Mouse (Mus musculus): Measurements from ENCODE around the gene Unkl.
"Not testable (repeated sequence)": the region's sequence is repeated elsewhere in the genome, so short reads cannot be mapped to it uniquely, and the experiment has no call there.

Unkl gene

DNA sequence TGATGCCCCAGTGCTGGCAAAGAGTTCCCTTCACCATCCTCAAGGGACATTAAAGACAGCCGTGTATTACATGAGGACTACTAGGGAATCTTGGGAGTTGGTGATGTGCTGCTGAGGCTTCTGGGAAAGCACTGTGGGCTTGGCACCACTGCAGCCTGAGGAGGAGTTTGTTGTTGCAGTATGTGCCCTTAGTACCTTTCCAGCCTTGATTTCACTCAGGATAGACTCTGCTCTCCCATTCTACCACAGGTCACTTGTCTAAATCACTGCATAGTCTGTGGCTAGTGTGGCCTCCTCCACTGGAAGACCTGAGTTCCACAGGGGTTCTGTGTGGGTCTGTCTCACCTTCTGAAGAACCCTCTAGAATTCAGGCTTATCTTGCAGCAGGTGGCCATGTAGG, 32.5 kb downstream of the Unkl start:
- DNase-seq: no peak

DNA sequence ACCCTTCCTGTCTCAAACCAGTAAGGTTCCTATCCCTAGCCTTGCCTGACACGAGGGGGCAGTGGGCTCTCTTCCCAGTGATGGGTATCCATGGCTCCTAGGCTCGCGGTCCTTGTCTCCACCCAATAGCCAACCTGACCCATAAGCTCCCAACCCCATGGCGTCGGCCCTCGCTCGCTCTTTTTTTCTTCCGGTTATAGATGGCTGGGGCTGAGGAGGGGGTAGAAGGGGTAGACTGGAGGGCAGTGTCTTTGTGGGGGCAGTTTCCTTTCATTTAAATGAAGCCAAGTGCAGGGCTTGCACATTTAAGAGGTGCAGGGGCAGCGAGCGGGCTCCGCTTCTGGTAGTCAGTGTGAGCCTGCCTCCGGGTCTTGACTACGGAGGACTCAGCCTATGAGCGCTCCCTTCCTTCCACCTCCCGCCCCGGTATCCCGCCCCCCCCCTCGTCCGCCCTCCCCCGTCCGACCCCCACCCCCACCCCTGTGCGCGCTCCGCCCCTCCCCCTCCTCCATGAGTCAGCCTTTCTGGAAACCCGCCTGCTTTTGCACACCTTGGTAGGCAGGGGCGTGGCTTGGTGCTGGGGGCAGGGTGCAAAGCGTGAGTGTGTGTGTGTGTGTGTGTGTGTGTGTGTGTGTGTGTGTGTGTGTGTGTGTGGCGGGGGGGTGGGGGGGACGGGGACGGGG, 33.8 kb downstream of the Unkl start:
- DNase-seq: peak; percentile 64

DNA sequence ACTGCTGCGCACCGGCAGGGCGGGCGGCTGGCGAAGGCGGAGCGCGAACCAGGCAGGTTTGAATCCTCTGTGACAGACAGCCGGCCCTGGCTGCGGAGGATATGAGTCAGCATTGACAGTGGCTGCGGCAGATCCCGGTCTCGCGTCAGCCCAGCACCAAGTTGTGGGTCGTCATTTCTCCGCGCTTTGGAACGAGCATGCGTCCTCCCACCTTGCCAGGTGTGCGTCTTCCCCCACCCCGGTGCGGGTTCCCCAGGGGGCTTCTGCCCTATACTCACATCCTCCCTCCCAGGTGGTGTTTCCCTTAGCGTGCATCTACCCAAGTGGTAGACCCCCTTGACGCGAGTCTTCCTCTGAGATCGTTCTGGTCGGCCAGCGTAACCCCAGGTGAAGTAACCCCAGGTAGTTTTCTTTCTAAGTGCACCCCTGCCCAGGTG, 34.3 kb downstream of the Unkl start:
- not testable (repeated sequence) for DNase-seq

DNA sequence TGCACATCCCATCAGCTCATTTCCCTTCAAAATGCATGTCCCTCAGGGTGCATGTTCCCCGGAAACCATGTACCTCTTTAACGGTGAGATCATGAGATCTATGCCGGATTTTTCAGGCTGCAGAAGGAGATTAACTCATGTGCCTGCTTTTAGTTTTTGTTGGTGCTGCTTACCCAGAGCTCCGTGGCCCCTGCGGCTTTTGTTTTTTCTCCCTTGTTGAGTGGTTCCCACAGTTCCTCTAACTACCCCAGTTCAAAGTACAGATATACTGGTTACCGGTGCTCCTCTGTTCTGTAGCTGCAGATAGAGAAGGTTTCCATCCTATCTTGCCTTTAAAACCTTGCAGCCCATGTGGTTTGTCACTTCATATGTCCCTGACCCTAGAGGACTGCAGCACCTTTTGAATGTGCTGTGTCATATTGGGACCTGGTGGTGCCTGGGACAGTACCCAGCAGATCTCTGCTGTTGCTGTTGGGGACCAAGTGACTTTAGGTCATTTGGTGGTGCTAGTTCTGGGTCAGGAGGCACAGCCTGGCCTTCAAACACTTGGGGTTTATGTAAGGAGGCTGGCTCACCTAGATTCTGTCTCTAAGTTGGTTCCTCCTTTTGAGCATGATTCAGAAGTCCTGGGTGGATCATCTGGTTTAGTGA, 34.9 kb downstream of the Unkl start:
- no peak for DNase-seq

DNA sequence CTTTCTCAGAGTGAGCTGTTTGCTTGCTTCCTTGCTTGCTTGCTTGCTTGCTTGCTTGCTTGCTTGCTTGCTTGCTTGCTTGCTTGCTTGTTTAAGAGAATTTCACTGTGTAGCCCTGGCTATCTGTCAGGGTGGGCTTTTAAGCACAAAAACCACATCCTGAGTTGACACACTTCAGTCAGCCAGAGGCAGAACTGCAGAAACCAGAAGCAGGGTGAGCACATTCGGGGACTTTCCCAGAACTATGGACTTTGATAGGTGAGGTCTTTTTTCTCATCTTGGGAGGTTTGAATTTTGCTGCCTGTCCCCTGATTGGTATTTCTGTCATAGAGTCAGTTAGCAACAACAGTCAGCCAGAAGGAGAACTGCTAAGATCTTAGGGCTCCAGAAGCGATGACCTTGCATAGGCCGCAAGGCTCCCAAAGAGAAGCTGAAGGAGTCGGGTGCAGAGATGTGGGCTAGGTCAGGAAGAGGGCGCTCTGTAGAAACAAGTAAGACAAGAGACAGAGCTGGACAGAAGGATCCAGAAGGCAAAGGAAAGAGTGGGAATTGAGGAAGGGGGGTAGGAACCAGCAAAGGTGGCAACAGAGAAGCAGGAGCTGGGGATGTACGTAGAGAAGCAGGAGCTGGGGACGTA, 36.5 kb downstream of the Unkl start:
- no peak for DNase-seq

DNA sequence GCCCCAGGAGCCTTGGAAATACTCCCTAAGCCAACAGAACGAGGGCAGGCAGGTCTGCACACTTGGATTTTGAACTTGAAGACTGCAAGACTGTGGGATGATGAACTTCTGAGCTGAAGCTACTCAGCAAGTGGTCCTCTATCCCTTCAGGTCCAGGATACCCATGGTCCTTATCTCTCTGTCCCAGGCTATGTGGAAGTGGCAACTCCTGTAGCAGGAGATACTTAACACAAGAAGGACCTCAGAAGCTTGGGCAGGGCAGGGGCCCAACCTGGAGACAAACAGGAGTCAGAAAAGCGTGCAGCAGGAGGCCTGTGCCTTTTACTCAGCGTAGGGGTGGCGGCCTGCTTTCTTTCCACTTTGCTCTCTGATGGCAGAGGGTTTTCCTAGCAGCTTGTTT, 37.5 kb downstream of the Unkl start:
- no peak for DNase-seq

DNA sequence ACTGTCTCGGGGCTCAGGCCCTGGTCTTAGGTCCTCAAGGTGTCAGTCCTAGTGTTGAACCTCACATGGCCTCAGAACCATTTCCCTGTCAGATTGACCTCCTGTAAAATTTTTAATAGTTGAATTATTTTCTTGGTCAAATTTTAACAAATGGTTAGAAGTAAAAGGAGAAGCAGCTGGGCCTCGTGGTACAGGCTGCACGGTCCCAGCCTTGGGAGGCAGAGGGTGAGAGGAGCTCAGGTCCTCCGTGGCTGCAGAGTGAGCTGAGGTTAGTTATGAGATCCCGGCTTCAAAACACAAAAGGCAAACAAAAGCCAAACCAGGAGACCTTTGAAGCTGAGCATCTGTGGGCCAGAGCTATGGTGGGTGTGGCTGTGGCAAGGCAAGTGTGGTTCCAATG, 39.8 kb downstream of the Unkl start:
- no peak for DNase-seq

DNA sequence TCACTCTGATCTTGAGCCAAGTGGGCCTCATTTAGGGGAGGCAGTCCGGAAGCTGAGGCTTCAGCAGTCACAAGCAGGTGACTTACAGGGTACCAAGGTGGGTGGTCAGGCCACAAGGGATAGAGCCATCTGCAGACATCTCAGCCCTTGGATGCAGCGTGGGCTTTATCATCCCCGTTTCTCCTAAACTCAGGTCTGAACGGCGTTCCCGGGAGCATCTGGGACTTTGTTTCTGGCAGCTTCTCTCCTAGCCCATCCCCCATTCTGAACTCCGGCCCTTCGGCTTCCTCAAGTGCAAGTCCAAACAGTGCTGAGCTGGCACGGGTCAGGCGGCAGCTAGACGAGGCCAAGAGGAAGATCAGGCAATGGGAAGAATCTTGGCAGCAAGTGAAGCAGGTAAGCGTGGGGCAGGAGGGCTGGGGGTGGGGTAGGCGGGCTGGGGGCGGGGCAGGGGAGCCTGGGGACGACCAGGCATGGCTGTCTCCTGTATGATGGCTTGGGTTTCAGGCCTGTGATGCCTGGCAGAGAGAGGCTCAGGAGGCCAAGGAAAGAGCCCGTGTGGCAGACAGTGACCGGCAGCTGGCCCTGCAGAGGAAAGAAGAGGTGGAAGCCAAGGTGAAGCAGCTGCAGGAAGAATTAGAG, 41.9 kb downstream of the Unkl start:
- DNase-seq: not testable (repeated sequence)

DNA sequence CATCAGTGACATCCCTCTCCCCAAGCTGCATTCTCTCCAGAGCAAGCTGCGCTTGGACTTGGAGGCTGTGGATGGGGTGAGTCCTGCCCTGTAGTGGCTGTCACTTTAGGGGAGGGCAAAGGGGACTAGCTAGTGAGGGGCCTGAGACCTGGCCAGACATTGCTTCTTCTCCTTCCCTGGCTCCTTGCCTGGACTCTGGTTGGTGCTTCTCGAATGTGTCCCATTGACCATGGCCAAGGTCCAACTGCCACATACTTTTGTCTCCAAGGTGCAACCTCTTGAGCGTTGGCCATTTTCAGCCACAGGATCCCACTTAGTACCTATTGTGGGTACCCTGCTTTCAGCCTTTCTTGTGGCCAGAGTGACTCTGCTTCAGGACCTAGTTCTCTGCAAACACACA, 42.5 kb downstream of the Unkl start:
- no peak for DNase-seq

DNA sequence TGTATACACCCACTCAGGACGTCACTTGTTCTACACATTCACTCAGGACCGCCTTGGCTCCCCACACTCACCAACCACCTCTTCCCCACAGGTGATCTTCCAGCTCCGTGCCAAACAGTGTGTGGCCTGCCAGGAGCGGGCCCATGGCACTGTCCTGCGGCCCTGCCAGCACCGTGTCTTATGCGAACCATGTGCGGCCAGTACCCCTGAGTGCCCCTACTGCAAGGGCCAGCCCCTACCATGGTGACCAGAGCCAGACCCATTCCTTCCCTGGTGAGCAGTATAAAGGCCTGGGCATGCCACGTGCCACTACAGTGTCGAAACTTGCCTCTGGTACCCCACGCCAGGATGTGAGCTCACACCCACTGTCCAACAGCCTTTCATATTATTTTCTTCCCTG, 43.4 kb downstream of the Unkl start:
- not testable (repeated sequence) for DNase-seq

DNA sequence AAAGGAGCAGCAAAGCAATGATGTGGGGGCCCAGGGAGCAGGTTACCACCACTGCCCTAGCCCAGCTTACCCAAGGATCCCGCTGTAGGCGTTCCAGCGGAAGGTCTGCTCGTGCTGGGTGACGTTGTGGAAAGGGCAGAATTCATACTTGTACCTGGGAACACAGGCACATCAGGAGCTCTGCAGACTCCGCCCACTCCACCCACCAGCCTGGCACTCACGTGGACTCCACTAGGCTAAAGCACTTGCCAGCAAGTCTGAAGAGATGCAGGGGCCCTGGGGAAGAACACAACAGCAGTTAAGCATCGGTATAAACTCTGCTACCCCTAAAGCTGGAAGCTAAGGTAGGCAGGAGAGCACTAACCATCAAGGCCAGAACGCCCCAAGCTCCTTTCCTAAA, 47.4 kb downstream of the Unkl start:
- no peak for DNase-seq

DNA sequence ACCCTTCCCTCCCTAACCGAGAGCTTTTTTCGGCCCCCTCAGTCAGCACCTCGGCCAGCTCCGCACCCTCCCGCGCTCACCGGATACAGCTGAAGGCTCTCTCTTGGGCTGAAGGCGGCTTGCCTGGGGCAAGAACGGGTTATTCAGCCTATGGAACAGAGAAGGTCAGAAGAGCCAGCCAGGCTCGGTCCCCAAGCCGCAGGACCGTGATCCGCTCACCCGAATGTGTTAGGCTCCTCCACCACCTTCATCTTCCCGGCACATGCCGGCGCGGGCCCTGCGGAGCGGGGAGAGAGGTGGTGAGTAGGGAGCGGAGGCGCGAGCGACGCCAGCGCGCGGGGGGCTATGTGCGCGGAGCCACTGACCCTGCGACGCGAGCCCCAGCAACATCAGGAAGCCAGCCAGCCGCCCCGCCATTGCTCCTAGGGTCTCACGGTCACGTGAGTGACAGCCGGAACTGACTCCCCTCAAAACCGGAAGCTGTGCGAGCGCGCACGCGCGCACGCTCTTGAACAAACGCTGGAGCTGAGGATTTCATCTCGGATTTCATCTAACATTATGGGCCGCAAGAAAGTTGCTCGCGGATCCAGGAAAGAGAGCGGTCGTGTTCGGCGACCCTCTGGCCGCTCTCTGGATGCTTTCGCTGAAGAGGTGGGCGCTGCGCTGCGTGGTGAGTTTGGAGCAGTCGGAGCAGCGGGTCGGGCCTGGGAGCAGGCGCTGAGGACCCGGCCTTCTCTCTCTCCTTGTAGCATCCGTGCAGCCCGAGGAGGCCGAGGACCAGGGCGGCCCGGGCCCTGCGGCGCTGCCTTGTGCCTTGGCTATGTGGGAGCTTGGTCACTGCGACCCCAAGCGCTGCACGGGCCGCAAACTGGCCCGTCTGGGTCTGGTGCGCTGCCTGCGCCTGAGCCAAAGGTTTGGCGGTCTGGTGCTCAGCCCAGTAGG, 51.8 kb downstream of the Unkl start, which contains the start of the genes Gnptg and Tsr3:
Gene Gnptg, minus strand, starts transcription at position 430 of the 942 bp plus-strand sequence.
Gene Tsr3, plus strand, starts transcription at position 476 of the 942 bp plus-strand sequence.
- peak; percentile 92 for DNase-seq

DNA sequence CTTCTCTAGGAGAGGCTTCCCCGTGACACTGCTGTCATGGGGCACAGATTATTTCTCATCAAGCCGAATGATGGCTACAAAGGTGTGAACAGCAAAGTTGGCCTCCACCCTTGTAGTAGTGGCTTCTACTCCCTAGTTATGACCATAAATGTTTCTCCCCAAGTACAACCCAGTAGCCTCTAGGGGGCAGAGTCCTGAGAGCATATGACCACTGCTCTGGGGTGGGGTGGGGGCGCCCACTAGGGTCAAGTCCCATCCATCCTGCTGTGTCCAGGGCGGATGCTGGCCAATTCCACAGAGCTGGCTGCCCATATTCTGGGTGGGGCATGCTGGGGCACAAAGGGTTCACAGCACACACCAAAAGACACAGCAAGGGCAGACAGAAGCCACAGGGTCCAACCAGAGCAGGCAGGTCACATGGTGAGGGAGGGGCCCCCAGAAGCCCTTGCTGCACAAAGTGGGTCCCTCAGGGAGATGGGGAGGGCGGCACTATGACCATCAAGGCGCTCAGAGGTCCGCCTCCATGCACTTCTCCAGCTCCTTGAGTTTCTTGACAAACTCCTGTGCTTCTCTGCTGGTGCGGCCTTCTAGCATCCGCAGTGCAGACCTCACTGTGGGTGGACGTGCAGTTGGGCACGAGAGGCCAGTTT, 55.1 kb downstream of the Unkl start:
- peak; percentile 36 for DNase-seq

DNA sequence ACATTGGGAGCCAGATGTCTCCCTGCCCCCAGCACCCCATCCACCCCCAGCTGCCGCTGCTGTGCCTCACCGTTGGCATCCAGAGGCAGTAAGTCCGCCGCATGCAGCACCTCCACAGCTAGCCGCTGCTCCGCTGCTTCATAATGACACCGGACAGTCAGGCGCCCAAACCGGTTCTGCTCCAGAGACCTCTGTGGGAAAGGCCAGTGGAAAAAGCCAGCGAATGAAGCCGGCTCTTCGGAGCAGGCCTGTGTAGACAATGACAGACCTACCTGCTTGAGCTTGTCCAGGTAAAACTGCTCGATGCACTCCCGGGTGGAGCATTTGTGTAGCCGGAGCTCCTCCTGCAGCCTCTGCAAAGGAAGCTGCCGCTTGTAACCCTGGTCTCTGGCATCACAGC, 56.0 kb downstream of the Unkl start:
- DNase-seq: no peak

DNA sequence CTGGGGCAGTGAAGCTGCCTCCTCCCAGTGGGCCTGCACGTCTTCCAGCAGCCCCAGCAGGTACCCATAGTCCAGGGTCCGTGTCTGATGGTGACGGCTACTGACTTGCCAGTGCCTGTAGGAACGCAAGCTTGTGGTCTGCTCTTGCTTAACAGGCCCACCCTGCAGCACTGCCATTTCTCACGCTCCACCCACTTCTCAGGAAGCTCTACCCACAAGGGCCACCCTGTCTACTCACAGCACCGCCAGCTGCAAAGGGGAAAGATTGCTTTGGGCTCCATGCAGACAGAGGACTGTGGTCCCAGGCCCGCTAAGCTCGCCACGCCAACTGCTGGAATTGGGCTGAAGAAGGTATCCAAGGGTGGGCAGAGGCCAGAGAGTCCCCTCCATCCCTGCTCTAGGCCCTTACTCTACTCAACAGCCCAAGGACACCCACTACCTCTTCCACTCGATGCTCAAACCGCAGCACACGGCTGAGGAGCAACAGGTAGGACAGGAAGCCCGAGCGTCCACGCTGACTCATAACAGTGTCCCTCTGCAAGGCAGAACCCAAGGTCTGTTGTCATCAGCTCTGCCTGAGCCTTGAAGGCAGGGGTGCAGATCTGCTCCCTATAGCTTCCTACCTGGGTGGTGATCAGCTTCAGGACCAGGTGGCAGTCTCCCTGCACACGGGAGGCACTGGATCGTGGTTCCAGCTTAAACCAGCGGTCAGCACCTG, 60.0 kb downstream of the Unkl start:
- no peak for DNase-seq

DNA sequence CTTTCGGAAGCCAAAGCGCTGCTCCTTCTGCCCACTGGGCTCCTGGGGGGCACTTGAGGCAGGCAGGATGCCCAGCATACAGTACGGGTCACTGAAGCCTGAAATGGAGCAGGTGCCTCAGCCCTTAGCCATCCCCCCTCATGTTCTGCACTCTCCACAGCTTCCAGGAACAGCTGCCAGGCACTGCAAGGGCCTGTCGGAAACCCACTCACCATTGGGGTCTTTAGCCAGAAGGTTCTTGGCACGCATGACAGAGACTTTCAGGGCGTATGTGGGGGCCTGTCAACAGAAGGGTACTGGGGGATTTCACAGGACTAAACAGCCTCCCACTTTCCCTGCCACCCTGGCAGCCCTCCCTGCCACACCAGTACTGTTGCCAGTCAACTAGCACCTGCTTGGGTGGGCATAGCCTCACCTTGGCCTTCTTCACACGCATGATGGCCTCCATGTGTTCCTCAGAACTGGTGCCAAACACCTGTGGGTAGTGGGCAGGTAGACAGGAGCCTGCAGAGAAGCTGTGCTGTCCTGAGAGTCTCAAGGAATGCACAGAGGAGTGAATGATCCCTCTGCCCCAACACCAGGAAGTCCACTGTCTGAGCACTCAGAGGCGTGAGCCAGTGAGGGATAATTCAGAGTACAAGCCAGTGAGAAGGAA, 62.1 kb downstream of the Unkl start:
- DNase-seq: no peak

DNA sequence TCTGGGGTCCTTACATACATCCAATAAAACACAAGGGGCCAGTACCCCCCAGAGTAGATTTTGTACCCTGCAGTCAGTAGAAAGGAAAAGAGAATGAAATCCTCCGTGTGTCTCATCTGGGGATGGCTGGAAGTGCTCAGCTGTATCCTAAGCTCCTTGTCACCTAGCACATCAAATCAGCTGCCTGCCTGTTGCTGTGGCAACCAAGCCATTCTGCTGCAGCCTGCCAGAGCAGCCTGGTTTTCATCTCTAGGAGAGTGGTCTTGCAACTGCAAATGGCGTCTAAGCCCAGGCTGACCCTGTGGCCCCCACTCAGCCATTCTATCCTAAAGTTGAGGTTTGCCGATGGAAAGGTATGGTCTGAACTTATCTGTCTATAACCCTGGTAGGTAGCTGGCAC, 64.4 kb downstream of the Unkl start:
- no peak for DNase-seq

DNA sequence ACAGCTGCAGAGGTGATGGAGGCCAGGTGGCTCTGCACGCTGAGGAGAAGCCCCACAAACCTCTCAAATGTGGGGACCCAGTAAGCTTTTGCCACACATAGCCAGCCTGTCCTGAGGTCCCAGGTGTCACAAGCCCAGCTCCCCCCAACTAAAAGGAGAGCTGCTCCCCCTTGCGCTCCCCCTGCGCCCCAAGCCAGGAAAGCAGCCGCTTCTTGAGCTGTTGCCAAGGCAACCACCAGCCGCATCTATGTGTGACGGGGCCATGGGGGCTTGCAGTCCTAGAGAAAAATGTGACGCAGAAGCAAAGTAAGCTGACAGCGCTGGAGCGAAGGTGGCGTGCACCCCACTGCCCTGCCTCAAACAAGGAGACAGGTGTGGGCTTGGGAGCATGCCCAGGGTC, 65.6 kb downstream of the Unkl start:
- DNase-seq: no peak

DNA sequence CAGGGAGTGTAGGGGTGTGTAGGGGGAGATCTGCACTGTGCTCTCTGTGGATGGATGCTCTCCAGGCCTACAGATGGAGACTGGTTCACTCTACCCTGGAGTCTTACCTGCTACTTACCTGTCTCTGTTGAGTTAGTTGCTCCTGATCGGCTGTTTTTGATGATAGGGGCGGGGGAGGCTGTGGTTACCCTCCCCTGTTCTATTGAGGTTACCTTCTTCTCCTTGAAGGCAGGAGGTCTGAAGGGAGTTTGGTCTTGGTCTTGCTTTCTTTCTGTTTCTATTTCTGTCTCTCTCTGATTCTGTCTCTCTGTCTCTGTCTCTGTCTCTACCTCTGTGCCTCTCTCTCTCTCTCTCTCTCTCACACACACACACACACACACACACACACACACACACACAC, 66.9 kb downstream of the Unkl start:
- no peak for DNase-seq

DNA sequence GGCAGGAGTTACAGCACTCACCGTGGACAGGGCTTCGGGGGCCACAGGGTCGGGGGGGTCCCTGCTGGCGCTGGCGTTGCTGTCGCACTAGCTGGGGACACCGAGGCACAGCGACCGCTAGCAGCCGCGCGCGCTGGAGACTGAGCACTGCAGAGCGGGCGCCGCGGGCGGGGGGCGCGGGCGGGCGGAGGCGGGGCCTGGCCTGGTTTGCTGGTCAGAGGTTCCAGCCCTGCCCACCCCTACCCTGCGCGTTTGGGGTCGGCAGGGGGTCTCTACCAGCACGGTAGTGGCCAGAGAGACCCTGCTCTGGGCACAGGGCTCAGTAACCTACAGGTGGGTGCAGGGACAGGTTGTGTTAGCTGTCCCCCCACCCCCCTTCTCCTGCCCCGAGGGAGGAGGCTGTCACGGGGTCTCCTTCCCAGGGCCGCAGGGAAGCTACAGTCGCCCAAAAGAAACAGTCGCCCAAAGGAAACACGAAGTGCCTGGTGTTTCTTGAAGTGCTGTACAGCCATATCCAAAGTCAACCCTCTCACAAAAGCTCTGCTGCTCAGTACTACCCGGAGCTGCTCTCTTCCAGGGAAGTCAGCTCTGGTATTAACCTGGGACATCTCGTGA, 68.0 kb downstream of the Unkl start, which contains the start of gene Baiap3:
Gene Baiap3, minus strand, starts transcription at position 225 of the 615 bp plus-strand sequence.
- DNase-seq: peak; percentile 53
